Mouse (Mus musculus): ENCODE measurements around the gene Trappc1.

Trappc1 gene

GRCm38 (mm10) chr11:69328517-69328916 is 4.7 kb downstream of the Trappc1 start:
- 90% methylated on average over 6 of the region's 6 CpGs for WGBS

- WGBS: 96% methylated on average over 6 of the region's 6 CpGs
Measured at GRCm38 (mm10) chr11:69331152-69331551, 7.4 kb downstream of the Trappc1 start.

- WGBS: under 1% methylated on average over 24 of the region's 24 CpGs
Measured at GRCm38 (mm10) chr11:69331929-69332405, 8.2 kb downstream of the Trappc1 start.

GRCm38 (mm10) chr11:69332713-69333253 is 9.0 kb downstream of the Trappc1 start:
- WGBS: 59% methylated on average over 8 of the region's 8 CpGs

- WGBS: 51% methylated on average over 3 of the region's 3 CpGs
Measured at GRCm38 (mm10) chr11:69333922-69334321, 10.1 kb downstream of the Trappc1 start.

GRCm38 (mm10) chr11:69334796-69335195 is 11.0 kb downstream of the Trappc1 start:
- WGBS: 61% methylated on average over 4 of the region's 4 CpGs

- under 1% methylated on average over 99 of the region's 99 CpGs for WGBS
Measured at GRCm38 (mm10) chr11:69340161-69341131, 16.7 kb downstream of the Trappc1 start, which contains the start of gene Rnf227. Rnf227 (plus strand) TSS chr11:69340461.

- WGBS: 89% methylated on average over 26 of the region's 26 CpGs
Measured at GRCm38 (mm10) chr11:69346441-69346840, 22.7 kb downstream of the Trappc1 start.

- 93% methylated on average over 5 of the region's 5 CpGs for WGBS
Measured at GRCm38 (mm10) chr11:69356544-69356943, 32.8 kb downstream of the Trappc1 start.

- 89% methylated on average over 12 of the region's 12 CpGs for WGBS
Measured at GRCm38 (mm10) chr11:69357690-69358089, 33.9 kb downstream of the Trappc1 start.

- 45% methylated on average over 7 of the region's 7 CpGs for WGBS
Measured at GRCm38 (mm10) chr11:69362021-69362420, 38.2 kb downstream of the Trappc1 start.

- WGBS: 87% methylated on average over 2 of the region's 2 CpGs
Measured at GRCm38 (mm10) chr11:69362479-69362878, 38.7 kb downstream of the Trappc1 start.

GRCm38 (mm10) chr11:69364376-69364775 is 40.6 kb downstream of the Trappc1 start:
- WGBS: 10% methylated on average over 8 of the region's 8 CpGs

- WGBS: 1% methylated on average over 6 of the region's 6 CpGs
Measured at GRCm38 (mm10) chr11:69364910-69365309, 41.1 kb downstream of the Trappc1 start.

- 26% methylated on average over 6 of the region's 6 CpGs for WGBS
Measured at GRCm38 (mm10) chr11:69365722-69366121, 41.9 kb downstream of the Trappc1 start.

- WGBS: 0% methylated on average over 26 of the region's 26 CpGs
Measured at GRCm38 (mm10) chr11:69366157-69366854, 42.5 kb downstream of the Trappc1 start.

- under 1% methylated on average over 22 of the region's 22 CpGs for WGBS
Measured at GRCm38 (mm10) chr11:69366855-69367615, 43.3 kb downstream of the Trappc1 start.

GRCm38 (mm10) chr11:69367616-69368355 is 44.0 kb downstream of the Trappc1 start:
- WGBS: 1% methylated on average over 22 of the region's 22 CpGs

GRCm38 (mm10) chr11:69368356-69369214 is 44.8 kb downstream of the Trappc1 start:
- 1% methylated on average over 86 of the region's 106 CpGs for WGBS
